Mouse (Mus musculus): ENCODE data around the gene Fam227b.

Fam227b gene

GRCm38 (mm10) chr2:126151855-126152571 lies at the start of gene Fam227b, which contains the start of gene Dtwd1:
TSS of gene Fam227b (minus strand) at chr2:126152004.
TSS of gene Dtwd1 (plus strand) at chr2:126152141.
- peak; percentile 97 for DNase-seq (ENCODE audit: low spot score)

GRCm38 (mm10) chr2:126198971-126199370 lies 47.2 kb upstream of the Fam227b start:
- no peak for DNase-seq (ENCODE audit: low spot score)

GRCm38 (mm10) chr2:126195631-126196356 lies 44.0 kb upstream of the Fam227b start:
- DNase-seq (ENCODE audit: low spot score), result no peak

GRCm38 (mm10) chr2:126192129-126192528 lies 40.3 kb upstream of the Fam227b start:
- no peak for DNase-seq (ENCODE audit: low spot score)

- DNase-seq (ENCODE audit: low spot score), result no peak
Observed at GRCm38 (mm10) chr2:126191306-126191705, 39.5 kb upstream of the Fam227b start.

GRCm38 (mm10) chr2:126171427-126171826 lies 19.6 kb upstream of the Fam227b start:
- DNase-seq (ENCODE audit: low spot score), result no peak

- DNase-seq (ENCODE audit: low spot score), result no peak
Observed at GRCm38 (mm10) chr2:126166848-126167617, 15.2 kb upstream of the Fam227b start.

- DNase-seq (ENCODE audit: low spot score), result no peak
Observed at GRCm38 (mm10) chr2:126166335-126166734, 14.5 kb upstream of the Fam227b start.

- no peak for DNase-seq (ENCODE audit: low spot score)
Observed at GRCm38 (mm10) chr2:126165277-126166018, 13.6 kb upstream of the Fam227b start.

GRCm38 (mm10) chr2:126147723-126148122 lies 4.1 kb downstream of the Fam227b start:
- DNase-seq (ENCODE audit: low spot score), result peak; percentile 6

- DNase-seq (ENCODE audit: low spot score), result no peak
Observed at GRCm38 (mm10) chr2:126094616-126095015, 57.2 kb downstream of the Fam227b start.

- DNase-seq (ENCODE audit: low spot score), result no peak
Observed at GRCm38 (mm10) chr2:126090432-126090831, 61.4 kb downstream of the Fam227b start.

- DNase-seq (ENCODE audit: low spot score), result no peak
Observed at GRCm38 (mm10) chr2:126086187-126086586, 65.6 kb downstream of the Fam227b start.

GRCm38 (mm10) chr2:126084326-126084725 lies 67.5 kb downstream of the Fam227b start:
- DNase-seq (ENCODE audit: low spot score), result no peak

- no peak for DNase-seq (ENCODE audit: low spot score)
Observed at GRCm38 (mm10) chr2:126079086-126079485, 72.7 kb downstream of the Fam227b start.

- DNase-seq (ENCODE audit: low spot score), result no peak
Observed at GRCm38 (mm10) chr2:126076506-126076905, 75.3 kb downstream of the Fam227b start.

GRCm38 (mm10) chr2:126073744-126074143 lies 78.1 kb downstream of the Fam227b start:
- no peak for DNase-seq (ENCODE audit: low spot score)

- no peak for DNase-seq (ENCODE audit: low spot score)
Observed at GRCm38 (mm10) chr2:126069740-126070139, 82.1 kb downstream of the Fam227b start.

- DNase-seq (ENCODE audit: low spot score), result no peak
Observed at GRCm38 (mm10) chr2:126065303-126065856, 86.4 kb downstream of the Fam227b start.

- DNase-seq (ENCODE audit: low spot score), result peak; percentile 18
Observed at GRCm38 (mm10) chr2:126064814-126065213, 87.0 kb downstream of the Fam227b start.

GRCm38 (mm10) chr2:126062876-126063275 lies 88.9 kb downstream of the Fam227b start:
- no peak for DNase-seq (ENCODE audit: low spot score)
